Mouse (Mus musculus) lung, postnatal 0 days (tissue): Measurements from ENCODE around the gene Gm29094.
"Not testable (repeated sequence)": the region's sequence is repeated elsewhere in the genome, so short reads cannot be mapped to it uniquely, and the experiment has no call there.

ENCODE experiments used
- CTCF ChIP-seq: IDR thresholded peaks from 2 replicates; pipeline ENCODE4 v1.5.1; 2016; ENCODE audit warnings: antibody characterized with exemption, mild to moderate bottlenecking
- EP300 ChIP-seq: IDR thresholded peaks from 2 replicates; pipeline ENCODE4 v1.6.1; 2016; ENCODE audit warnings: antibody characterized with exemption, mild to moderate bottlenecking, control low read depth

- TF ChIP-seq CTCF, EP300: not testable (repeated sequence)
Measured at GRCm38 (mm10) chr9:89208939-89209338, 9.8 kb downstream of the Gm29094 start.
